In genomic region chr9:44137846-44138245, GRCm38 (mm10) we compare ENCODE assay signal across 23 mouse cellular contexts. TPM values are rescaled to one million over a fixed set of nuclear protein-coding genes. Genes with fewer than 3 reads are reported as not detected.
"Had no signal": no experiment of that assay in that cellular context is flagged by ENCODE, and none has a peak within 500 bp of the region (broad histone marks: within the 10 kb centered on the region; RNA-seq: fewer than 3 reads in every experiment).

No protein-coding gene starts in this region.

- ATAC-seq: liver, postnatal 0 days; lung, postnatal 0 days had no signal

- H3K4me2 ChIP-seq: liver, embryonic 15.5 days; midbrain, embryonic 12.5 days; neural tube, embryonic 12.5 days; stomach, embryonic 15.5 days had no signal

- H3K4me3 ChIP-seq: liver, embryonic 15.5 days; lung, embryonic 15.5 days; midbrain, embryonic 12.5 days; neural tube, embryonic 12.5 days; stomach, embryonic 15.5 days had no signal

- H3K27ac ChIP-seq: liver, embryonic 15.5 days; lung, embryonic 15.5 days; macrophage; midbrain, embryonic 12.5 days; neural tube, embryonic 12.5 days; stomach, embryonic 15.5 days; stomach, postnatal 0 days had no signal

- H3K9ac ChIP-seq: liver, embryonic 15.5 days; liver, postnatal 0 days; lung, embryonic 15.5 days; midbrain, embryonic 12.5 days; neural tube, embryonic 12.5 days; stomach, embryonic 15.5 days had no signal

- H3K9me3 ChIP-seq: liver, embryonic 15.5 days; lung, embryonic 15.5 days; midbrain, embryonic 12.5 days; neural tube, embryonic 12.5 days; stomach, embryonic 15.5 days had no signal

- H3K27me3 ChIP-seq: stomach, embryonic 15.5 days had no signal

- DNase-seq: liver, postnatal 0 days; lung, adult 2 months; lung, postnatal 14 days; lung, postnatal 36 days; midbrain, embryonic 14.5 days; right cerebral cortex, postnatal 14 days; thymus, adult 2 months; thymus, postnatal 25 days; thymus, postnatal 4 days had no signal

RNA-seq across cellular contexts. Expression of gene Mcam, which starts 3.6 kb away (rescaled TPM):
- polyA plus RNA-seq: macrophage had no signal

RNA-seq across cellular contexts. Expression of gene Gm49380, which starts 24.5 kb away (rescaled TPM):
- total RNA-seq: megakaryocyte progenitor cell, adult 5-6 weeks; midbrain, postnatal 0 days; monocyte, adult 5-6 weeks; neutrophil, adult 5-6 weeks had no signal
- polyA plus RNA-seq: liver, embryonic 15.5 days; liver, postnatal 0 days; lung, adult 2 months; spleen, adult 2 months; stomach, postnatal 0 days; thymus, adult 2 months had no signal

RNA-seq across cellular contexts. Expression of gene C1qtnf5, which starts 30.8 kb away (rescaled TPM):
- total RNA-seq: megakaryocyte progenitor cell, adult 5-6 weeks; monocyte, adult 5-6 weeks; neutrophil, adult 5-6 weeks had no signal
- polyA plus RNA-seq: macrophage had no signal

RNA-seq across cellular contexts. Expression of gene Mfrp, which starts 36.3 kb away (rescaled TPM):
- total RNA-seq: monocyte, adult 5-6 weeks; neutrophil, adult 5-6 weeks had no signal
- polyA plus RNA-seq: liver, embryonic 15.5 days; liver, postnatal 0 days; macrophage; midbrain, embryonic 12.5 days; neural tube, embryonic 14.5 days; stomach, postnatal 0 days had no signal
